10 mouse cellular contexts compared by ENCODE assay signal in genomic region chr11:46733242-46733789, GRCm38 (mm10). TPM values are rescaled to one million over a fixed set of nuclear protein-coding genes. Genes with fewer than 3 reads are reported as not detected.
DNase-seq lines count a peak whose midpoint lies in the region; ATAC-seq lines count a peak whose summit lies in the region.
"Had no signal": no experiment of that assay in that cellular context is flagged by ENCODE, and none has a peak within 500 bp of the region (broad histone marks: within the 10 kb centered on the region; RNA-seq: fewer than 3 reads in every experiment).

No protein-coding gene starts in this region.

- H3K27me3 ChIP-seq in splenic B cell, adult 2 months (ENCODE audit: control insufficient read depth, insufficient read depth, low read length, poor library complexity, severe bottlenecking): no peaks in the 10 kb centered on the region

- peak; percentile 7 for DNase-seq in adrenal gland, adult 2 months
- no peak for DNase-seq in adrenal gland, adult 18-20 months (ENCODE audit: low spot score in 2 of 2)
- peak; percentile 26 for DNase-seq in left cerebral cortex, adult 11 months (ENCODE audit: low spot score)
- DNase-seq in left cerebral cortex, adult 8-10 months (ENCODE audit: low spot score in 2 of 2): no peak
- DNase-seq in c-Kit-positive CD71-positive TER-119-negative erythroid progenitor cells, embryonic 14.5 days (ENCODE audit: low read depth): peak; percentile 4
- peak; percentile 4 to 37 for DNase-seq in layer of hippocampus, postnatal 14 days (ENCODE audit: low spot score in 2 of 2)
- DNase-seq in splenic B cell, adult 2 months (ENCODE audit: low read depth, low spot score): peak; percentile 54

- no peak for ATAC-seq in megakaryocyte, adult 5-6 weeks (ENCODE audit: poor library complexity, severe bottlenecking)

- H3K36me3 ChIP-seq in splenic B cell, adult 2 months (ENCODE audit: control insufficient read depth, insufficient read depth, low read length, poor library complexity, severe bottlenecking): no peaks in the 10 kb centered on the region

RNA-seq across cellular contexts. Expression of gene Havcr1, which starts 1.6 kb away (rescaled TPM):
- total RNA-seq in adrenal gland, adult 2 months (2021): not detected
- not detected in 2 replicates for polyA plus RNA-seq in adrenal gland, adult 2 months (2012; rRNA removed)
- not detected for total RNA-seq in adrenal gland, adult 18-20 months (2021)
- total RNA-seq in left cerebral cortex, adult 8-10 months (2022): not detected
- not detected for total RNA-seq in layer of hippocampus, postnatal 14 days (2021)
- total RNA-seq in megakaryocyte, adult 5-6 weeks (2015): 3.4 and 3.5 TPM in 2 replicates
- total RNA-seq in megakaryocyte, adult 5-6 weeks (2017): 0.92 and 2.0 TPM in 2 replicates
- polyA plus RNA-seq: C2C12 had no signal

RNA-seq across cellular contexts. Expression of gene Timd2, which starts 26.5 kb away (rescaled TPM):
- under 1 TPM in 1 of 2 experiments, not detected in 1; 0.37 TPM for total RNA-seq in adrenal gland, adult 2 months (2021)
- polyA plus RNA-seq in adrenal gland, adult 2 months (2012; rRNA removed): not detected in 2 replicates
- not detected for total RNA-seq in adrenal gland, adult 18-20 months (2021)
- total RNA-seq in left cerebral cortex, adult 8-10 months (2022): not detected
- not detected for total RNA-seq in layer of hippocampus, postnatal 14 days (2021)
- total RNA-seq in megakaryocyte, adult 5-6 weeks (2015): 0.09 TPM in 1 of 2 replicates, not detected in the other
- total RNA-seq in megakaryocyte, adult 5-6 weeks (2017): not detected in 2 replicates
- polyA plus RNA-seq: C2C12, macrophage had no signal

Comparison
In these comparisons a context has a peak if more than half of its experiments do, and no peak if none do; other contexts are left out.
1. DNase-seq: peak in adrenal gland, adult 2 months (single experiment), left cerebral cortex, adult 11 months (single experiment), c-Kit-positive CD71-positive TER-119-negative erythroid progenitor cells, embryonic 14.5 days (single experiment), layer of hippocampus, postnatal 14 days (2 of 2) and splenic B cell, adult 2 months (single experiment); none in adrenal gland, adult 18-20 months (0 of 2) and left cerebral cortex, adult 8-10 months (0 of 2).